Mouse (Mus musculus): Measurements from ENCODE around the gene March9. TPM values are rescaled to one million over a fixed set of nuclear protein-coding genes. Genes with fewer than 3 reads are reported as not detected.

The March9 gene
- polyA plus RNA-seq, 1 experiment, result 1.7 TPM

DNA sequence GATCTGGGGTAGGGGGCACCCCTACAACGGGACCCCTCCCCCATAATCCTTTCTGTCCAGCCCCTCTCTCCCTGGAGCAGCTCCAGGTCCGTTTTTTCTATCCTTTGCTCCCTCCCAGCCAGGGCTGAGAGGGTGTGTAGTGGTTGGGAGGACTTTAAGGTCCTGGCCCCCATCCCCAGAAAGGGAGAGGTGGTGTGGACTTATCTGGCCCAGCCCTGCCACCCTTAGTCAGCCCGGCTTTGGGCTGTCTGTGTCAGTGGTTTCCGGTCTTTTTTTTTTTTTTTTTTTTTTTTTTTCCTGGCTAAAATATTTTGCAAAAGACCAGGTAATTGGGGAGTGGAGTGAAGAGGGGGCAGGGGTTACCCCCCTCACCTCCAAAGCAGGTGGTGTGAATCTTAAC is 32.8 kb upstream of the March9 start:
- H3K27ac ChIP-seq (ENCODE audit: insufficient read depth, low read depth, low read length), result no peak overlapping the region
- TF ChIP-seq POLR2A (IDR thresholded peaks at IDR 0.05; ENCODE audit: borderline replicate concordance, low read depth, low read length) (no peak), CTCF (IDR thresholded peaks at IDR 0.05; ENCODE audit: low read depth, low read length) (no peak)
- no peaks in the 10 kb centered on the region for H3K4me1 ChIP-seq (ENCODE audit: control insufficient read depth, insufficient read depth, low read length)
- no peak overlapping the region for H3K4me3 ChIP-seq (ENCODE audit: insufficient read depth, low read length)

DNA sequence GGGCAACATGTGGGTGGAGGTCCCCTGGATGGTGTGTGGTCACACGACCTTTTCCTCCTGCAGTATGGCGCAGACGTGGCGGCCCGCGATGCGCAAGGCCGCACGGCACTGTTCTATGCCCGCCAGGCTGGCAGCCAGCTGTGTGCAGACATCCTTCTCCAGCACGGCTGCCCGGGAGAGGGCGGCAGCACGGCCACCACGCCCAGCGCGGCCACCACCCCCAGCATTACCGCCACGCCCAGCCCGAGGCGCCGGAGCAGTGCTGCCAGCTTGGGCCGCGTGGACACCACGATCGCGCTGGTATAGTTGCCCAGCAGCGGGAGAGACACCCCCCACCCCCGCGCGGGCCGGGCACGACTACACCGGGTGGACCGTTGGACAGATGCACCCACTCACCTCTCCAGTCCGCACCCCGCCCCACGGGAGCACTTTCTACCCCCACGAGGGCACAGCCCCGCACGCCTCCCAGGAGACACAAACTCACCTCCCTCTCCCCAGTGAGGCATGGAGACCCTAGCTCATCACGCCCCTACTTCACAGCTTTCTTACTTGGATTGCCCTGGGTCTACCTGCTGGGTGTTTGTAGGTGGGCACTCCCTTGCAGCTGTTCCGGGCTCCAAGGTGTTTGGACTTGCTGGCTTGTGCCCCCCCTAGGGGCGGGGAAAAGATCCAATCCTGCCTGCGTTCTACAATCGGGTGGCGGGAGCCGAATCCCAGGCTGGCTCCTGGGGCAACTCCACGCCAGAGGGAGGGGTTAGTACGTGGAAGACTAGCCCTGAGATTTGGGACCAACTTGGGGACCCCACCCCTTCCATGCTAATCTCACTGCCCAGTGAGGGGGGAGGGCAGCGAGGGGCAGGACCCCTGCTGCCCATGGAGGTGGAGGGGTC is 31.8 kb upstream of the March9 start:
- Histone ChIP-seq H3K4me3 (ENCODE audit: insufficient read depth, low read length) (no peak overlapping the region), H3K4me1 (ENCODE audit: control insufficient read depth, insufficient read depth, low read length) (no peaks in the 10 kb centered on the region), H3K27ac (ENCODE audit: insufficient read depth, low read depth, low read length) (no peak overlapping the region)
- TF ChIP-seq CTCF (IDR thresholded peaks at IDR 0.05; ENCODE audit: low read depth, low read length) (no peak), POLR2A (IDR thresholded peaks at IDR 0.05; ENCODE audit: borderline replicate concordance, low read depth, low read length) (no peak)

DNA sequence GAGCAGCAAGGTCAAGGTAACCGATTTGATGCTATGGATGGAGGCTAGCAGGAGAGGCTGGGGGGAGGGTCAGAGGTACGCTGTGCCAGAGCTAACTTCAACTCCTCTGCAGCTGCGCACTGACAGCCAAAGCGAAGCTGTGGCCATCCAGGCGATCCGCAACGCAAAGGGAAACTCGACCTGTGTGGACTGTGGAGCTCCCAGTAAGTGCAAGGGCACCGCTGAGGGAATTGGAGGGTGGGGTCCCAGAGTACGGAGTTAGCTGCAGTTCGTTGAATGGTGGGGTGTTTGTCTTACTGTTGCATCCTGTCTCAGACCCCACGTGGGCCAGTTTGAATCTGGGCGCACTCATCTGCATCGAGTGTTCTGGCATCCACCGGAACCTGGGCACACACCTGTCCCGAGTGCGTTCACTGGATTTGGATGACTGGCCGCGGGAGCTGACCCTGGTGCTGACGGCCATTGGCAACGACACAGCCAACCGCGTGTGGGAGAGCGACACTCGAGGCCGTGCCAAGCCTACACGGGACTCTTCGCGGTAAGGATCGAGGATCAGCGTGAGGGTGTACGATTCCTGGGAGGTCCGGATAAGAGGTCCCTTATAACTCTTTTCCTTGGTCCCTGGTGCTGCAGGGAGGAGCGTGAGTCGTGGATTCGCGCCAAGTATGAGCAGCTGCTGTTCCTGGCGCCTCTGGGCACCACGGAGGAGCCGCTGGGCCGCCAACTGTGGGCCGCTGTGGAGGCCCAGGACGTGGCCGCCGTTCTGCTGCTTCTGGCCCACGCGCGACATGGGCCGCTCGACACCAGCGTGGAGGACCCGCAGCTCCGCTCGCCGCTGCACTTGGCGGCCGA is 30.8 kb upstream of the March9 start:
- H3K27ac ChIP-seq (ENCODE audit: insufficient read depth, low read depth, low read length), result no peak overlapping the region
- H3K4me3 ChIP-seq (ENCODE audit: insufficient read depth, low read length), result no peak overlapping the region
- no peak for TF ChIP-seq CTCF (IDR thresholded peaks at IDR 0.05; ENCODE audit: low read depth, low read length)
- no peak for TF ChIP-seq POLR2A (IDR thresholded peaks at IDR 0.05; ENCODE audit: borderline replicate concordance, low read depth, low read length)
- H3K4me1 ChIP-seq (ENCODE audit: control insufficient read depth, insufficient read depth, low read length), result no peaks in the 10 kb centered on the region

DNA sequence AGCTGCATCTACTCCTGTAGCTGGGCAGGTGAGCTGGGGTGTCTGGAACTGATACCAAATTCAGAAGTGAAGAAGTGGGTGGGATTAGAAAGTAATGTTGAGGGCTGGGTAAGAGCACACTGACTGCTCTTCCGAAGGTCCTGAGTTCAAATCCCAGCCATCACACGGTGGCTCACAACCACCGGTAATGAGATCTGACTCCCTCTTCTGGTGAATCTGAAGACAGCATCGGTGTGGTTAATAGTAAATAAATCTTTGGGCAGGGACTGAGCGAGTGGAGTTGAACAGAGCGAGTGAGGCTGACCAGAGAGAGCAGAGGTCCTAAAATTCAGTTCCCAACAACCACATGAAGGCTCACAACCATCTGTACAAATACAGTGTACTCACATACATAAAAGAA is 25.6 kb upstream of the March9 start:
- TF ChIP-seq CTCF (IDR thresholded peaks at IDR 0.05; ENCODE audit: low read depth, low read length), result no peak
- no peak for TF ChIP-seq POLR2A (IDR thresholded peaks at IDR 0.05; ENCODE audit: borderline replicate concordance, low read depth, low read length)
- Histone ChIP-seq H3K4me3 (ENCODE audit: insufficient read depth, low read length) (no peak overlapping the region), H3K4me1 (ENCODE audit: control insufficient read depth, insufficient read depth, low read length) (no peaks in the 10 kb centered on the region), H3K27ac (ENCODE audit: insufficient read depth, low read depth, low read length) (no peak overlapping the region)

DNA sequence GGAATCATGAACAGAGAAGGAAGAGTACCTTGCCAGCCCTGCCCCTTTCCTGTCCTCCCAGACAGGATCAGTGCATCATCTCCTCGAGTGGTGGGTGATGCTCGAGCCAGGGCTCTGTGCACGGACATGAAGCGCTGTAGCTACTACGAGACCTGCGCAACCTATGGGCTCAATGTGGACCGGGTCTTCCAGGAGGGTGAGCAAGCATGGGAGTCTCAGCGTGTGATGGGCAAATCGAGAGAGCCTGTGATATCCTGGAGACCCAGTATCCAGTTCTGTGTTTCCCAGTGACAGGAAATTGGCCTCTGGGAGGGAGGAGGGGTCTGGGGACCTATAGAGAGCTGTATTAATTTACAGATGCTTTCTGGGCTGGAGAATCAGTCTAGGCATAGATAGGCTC is 25.1 kb upstream of the March9 start:
- Histone ChIP-seq H3K4me1 (ENCODE audit: control insufficient read depth, insufficient read depth, low read length) (no peaks in the 10 kb centered on the region), H3K4me3 (ENCODE audit: insufficient read depth, low read length) (no peak overlapping the region), H3K27ac (ENCODE audit: insufficient read depth, low read depth, low read length) (no peak overlapping the region)
- no peak for TF ChIP-seq CTCF (IDR thresholded peaks at IDR 0.05; ENCODE audit: low read depth, low read length)
- TF ChIP-seq POLR2A (IDR thresholded peaks at IDR 0.05; ENCODE audit: borderline replicate concordance, low read depth, low read length), result no peak

DNA sequence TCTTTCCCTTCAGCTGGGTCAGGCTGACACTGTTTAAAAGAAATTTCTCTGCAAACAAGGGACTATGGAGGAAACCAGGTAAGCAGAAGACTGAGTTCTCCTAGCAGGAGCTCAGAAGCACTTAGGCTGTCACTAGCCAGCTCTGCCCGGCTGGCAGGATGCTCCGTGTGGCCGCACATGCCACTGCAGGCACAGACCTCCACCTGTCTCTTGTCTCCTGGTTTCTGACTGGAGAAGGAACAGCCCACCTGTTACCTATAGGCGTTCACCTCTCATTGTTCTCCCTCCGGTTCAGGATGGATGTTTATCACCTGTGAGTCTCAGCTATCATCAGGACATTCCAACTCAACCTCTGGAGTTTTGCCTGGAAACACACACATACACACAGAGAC is 23.9 kb upstream of the March9 start:
- TF ChIP-seq CTCF (IDR thresholded peaks at IDR 0.05; ENCODE audit: low read depth, low read length), result no peak
- TF ChIP-seq POLR2A (IDR thresholded peaks at IDR 0.05; ENCODE audit: borderline replicate concordance, low read depth, low read length), result no peak
- no peaks in the 10 kb centered on the region for H3K4me1 ChIP-seq (ENCODE audit: control insufficient read depth, insufficient read depth, low read length)
- no peak overlapping the region for H3K27ac ChIP-seq (ENCODE audit: insufficient read depth, low read depth, low read length)
- no peak overlapping the region for H3K4me3 ChIP-seq (ENCODE audit: insufficient read depth, low read length)

DNA sequence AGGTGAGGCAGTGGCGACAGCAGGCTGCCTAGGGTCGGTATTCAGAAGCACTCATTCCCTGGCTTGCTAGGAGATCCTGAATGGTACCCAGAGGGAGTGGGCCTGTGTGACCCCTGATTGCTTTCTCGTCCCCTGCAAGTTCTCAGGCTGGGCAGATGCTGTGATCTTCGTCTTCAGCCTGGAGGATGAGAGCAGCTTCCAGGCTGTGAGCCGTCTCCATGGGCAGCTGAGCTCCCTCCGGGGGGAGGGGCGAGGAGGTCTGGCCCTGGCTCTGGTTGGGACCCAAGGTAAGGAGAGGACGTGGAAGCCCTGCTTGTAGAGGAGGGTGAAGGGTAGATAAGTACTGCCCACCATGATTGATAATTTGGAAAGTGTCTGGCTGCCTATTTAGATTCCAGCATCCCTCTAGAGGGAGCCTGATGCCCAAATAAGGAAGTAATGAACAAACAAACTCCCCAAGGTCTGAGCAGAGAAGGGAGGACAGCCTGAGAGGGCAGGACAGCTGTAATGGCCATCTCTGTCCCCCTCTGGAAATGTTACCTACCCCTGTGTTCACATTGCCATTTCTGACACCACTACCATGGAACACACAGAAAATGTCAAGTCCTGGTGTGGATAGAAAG is 23.4 kb upstream of the March9 start:
- TF ChIP-seq POLR2A (IDR thresholded peaks at IDR 0.05; ENCODE audit: borderline replicate concordance, low read depth, low read length) (no peak), CTCF (IDR thresholded peaks at IDR 0.05; ENCODE audit: low read depth, low read length) (no peak)

DNA sequence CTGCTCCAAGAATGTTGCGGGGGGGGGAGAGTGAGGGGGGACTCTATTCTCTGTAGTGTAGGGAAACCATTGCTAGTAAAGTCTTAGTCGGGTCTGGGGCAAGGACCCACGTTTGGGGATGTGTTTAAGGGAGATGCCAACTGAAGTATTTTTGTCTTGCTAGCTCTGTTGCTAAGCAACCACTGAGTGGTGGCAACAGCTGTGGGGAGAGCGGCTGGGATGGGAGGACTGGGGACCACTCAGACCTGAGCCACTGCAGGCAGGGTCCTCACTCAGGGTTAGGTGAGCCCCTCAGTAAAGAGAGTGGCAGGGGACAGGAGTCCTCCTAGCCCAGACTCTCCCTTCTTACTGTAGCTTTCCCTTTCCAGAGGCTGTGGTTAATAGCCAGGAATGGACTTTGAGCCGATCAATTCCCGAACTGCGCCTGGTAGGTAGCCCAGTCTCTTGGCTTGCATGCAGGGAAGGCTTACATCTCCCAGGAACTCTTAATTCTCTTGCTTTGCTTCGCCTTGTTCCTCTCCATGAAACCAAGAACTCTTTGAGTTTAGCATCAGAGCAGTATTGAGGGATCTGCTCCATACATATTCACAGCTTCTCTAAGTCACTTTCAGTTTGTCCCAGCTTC is 22.1 kb upstream of the March9 start:
- H3K4me1 ChIP-seq (ENCODE audit: control insufficient read depth, insufficient read depth, low read length), result no peaks in the 10 kb centered on the region
- TF ChIP-seq POLR2A (IDR thresholded peaks at IDR 0.05; ENCODE audit: borderline replicate concordance, low read depth, low read length) (no peak), CTCF (IDR thresholded peaks at IDR 0.05; ENCODE audit: low read depth, low read length) (no peak)
- H3K27ac ChIP-seq (ENCODE audit: insufficient read depth, low read depth, low read length), result no peak overlapping the region
- no peak overlapping the region for H3K4me3 ChIP-seq (ENCODE audit: insufficient read depth, low read length)

More for the DNA sequence above, 23.4 kb upstream of the March9 start:
- no peak overlapping the region for H3K27ac ChIP-seq (ENCODE audit: insufficient read depth, low read depth, low read length)
- H3K4me1 ChIP-seq (ENCODE audit: control insufficient read depth, insufficient read depth, low read length), result no peaks in the 10 kb centered on the region
- H3K4me3 ChIP-seq (ENCODE audit: insufficient read depth, low read length), result no peak overlapping the region

Data from bone marrow macrophage, adult 2 months (primary cell).